Mouse (Mus musculus) lung, adult 2 months (tissue): ENCODE measurements around the gene Nkx2-5.

Experiments used
- CTCF ChIP-seq: fragments of 200-500 bp; IDR thresholded peaks from 2 replicates; pipeline ENCODE4 v1.5.1; 2011; ENCODE audit warnings: mild to moderate bottlenecking, low read length, control low read depth; ENCODE audit not compliant: insufficient read depth
- POLR2A ChIP-seq: fragments of 200-500 bp; IDR thresholded peaks from 2 replicates; pipeline ENCODE4 v1.6.1; 2011; ENCODE audit warnings: low read depth, mild to moderate bottlenecking, control low read depth, low read length, borderline replicate concordance; ENCODE audit errors: extremely low read depth

DNA sequence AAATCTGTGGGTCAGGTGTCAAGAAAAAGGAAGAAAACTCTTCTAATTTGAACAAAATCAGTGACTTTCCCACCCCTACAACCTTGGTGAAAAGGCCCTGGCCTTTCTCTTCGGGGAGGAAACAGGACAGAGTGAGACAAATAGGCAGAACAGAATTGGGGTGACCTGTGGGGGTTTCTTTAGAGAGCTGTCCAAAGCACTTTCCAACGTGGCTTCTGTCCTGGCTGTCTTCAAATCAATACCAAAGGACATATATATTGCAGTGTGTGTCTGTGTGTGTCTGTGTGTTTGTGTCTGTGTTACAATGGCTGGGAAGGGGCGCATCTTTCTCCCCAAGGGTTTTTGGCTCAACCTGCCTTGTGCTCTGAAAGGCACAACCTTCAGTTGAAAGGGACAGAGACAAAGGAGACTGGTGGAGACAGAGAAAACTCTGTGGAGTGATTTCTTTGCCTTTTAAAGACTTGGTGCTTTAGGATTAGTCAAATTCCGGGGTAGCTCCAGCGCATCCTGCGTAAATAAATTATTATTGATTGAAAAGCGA is 1.0 kb downstream of the Nkx2-5 start:
- TF ChIP-seq CTCF, result no peak
- no peak for TF ChIP-seq POLR2A
